Mouse (Mus musculus) C3H10T1/2 (cell line): ENCODE measurements around the gene Nde1. TPM values are rescaled to one million over a fixed set of nuclear protein-coding genes. Genes with fewer than 3 reads are reported as not detected.

Experiments
- polyA plus RNA-seq, 2 experiments: library from polyadenylated mRNA; unstranded; fragments of >200 nt; fragmentation: generic; extraction: Trizol; gene quantifications; one replicate each; pipeline ENCODE4 v1.2.1; 2012; ENCODE audit warnings: missing spikeins in 2 of 2

The Nde1 gene
- polyA plus RNA-seq = 10 to 100 TPM; 18.0 to 87.8 TPM

GRCm38 (mm10) chr16:14162988-14163416 is at the start of gene Nde1, which contains the start of gene Marf1:
Gene Nde1, plus strand, starts transcription at chr16:14163275.
Gene Marf1, minus strand, starts transcription at chr16:14163351.

Other genes with a start within 250 kb of the Nde1 start
- gene 2900011O08Rik, start 176.7 kb upstream of the Nde1 start, polyA plus RNA-seq = under 1 TPM; 0.02 to 0.28 TPM
- gene Ifitm7, start 176.4 kb upstream of the Nde1 start, polyA plus RNA-seq = under 1 TPM in 1 of 2 experiments, not detected in 1; 0.02 TPM
- gene Marf1, start 76 bp downstream of the Nde1 start, polyA plus RNA-seq = 1 to 10 TPM in 1 of 2 experiments, under 1 TPM in 1; 0.74 to 8.4 TPM
- gene Myh11, start 128.1 kb downstream of the Nde1 start, polyA plus RNA-seq = under 1 TPM in 1 of 2 experiments, not detected in 1; 0.12 TPM
- 10 to 100 TPM; 11.7 to 45.9 TPM for gene Fopnl, start 154.1 kb downstream of the Nde1 start, polyA plus RNA-seq
- gene Abcc1, start 198.3 kb downstream of the Nde1 start, polyA plus RNA-seq = 10 to 100 TPM in 1 of 2 experiments, 1 to 10 TPM in 1; 6.8 to 14.6 TPM